8 mouse cellular contexts compared by ENCODE assay signal in genomic region chr19:10690336-10690735, GRCm38 (mm10). TPM values are rescaled to one million over a fixed set of nuclear protein-coding genes. Genes with fewer than 3 reads are reported as not detected.
DNase-seq lines count a peak whose midpoint lies in the region; ATAC-seq and TF ChIP-seq lines count a peak whose summit lies in the region.

No protein-coding gene starts in this region.

- no peak for TF ChIP-seq CTCF in liver, adult 2 months (IDR thresholded peaks at IDR 0.05; ENCODE audit: low read depth, low read length)
- no peak for TF ChIP-seq CTCF in thymus, adult 2 months (IDR thresholded peaks at IDR 0.05; ENCODE audit: borderline replicate concordance, control insufficient read depth, extremely low read depth, insufficient read depth, low read length, poor library complexity)

- no peak overlapping the region for H3K4me3 ChIP-seq in liver, adult 2 months (ENCODE audit: insufficient read depth, low read depth, low read length)
- peak overlapping the region; percentile 76; the same call in 1 of the 2 replicates for H3K4me3 ChIP-seq in forebrain, embryonic 13.5 days
- H3K4me3 ChIP-seq in intestine, embryonic 15.5 days (replicated peaks) = peak overlapping the region; percentile 76; the same call in 1 of the 2 replicates
- H3K4me3 ChIP-seq in thymus, adult 2 months (ENCODE audit: control insufficient read depth, insufficient read depth, low read length) = no peak overlapping the region

- TF ChIP-seq POLR2A in liver, adult 2 months (IDR thresholded peaks at IDR 0.05; ENCODE audit: extremely low read depth, insufficient read depth, low read length) = no peak
- no peak for TF ChIP-seq POLR2A in thymus, adult 2 months (IDR thresholded peaks at IDR 0.05; ENCODE audit: control insufficient read depth, extremely low read depth, insufficient read depth, low read length, poor library complexity)

- no peaks in the 10 kb centered on the region for H3K36me3 ChIP-seq in liver, adult 2 months (ENCODE audit: control insufficient read depth, insufficient read depth, low read length)
- no peaks in the 10 kb centered on the region for H3K36me3 ChIP-seq in forebrain, embryonic 13.5 days (ENCODE audit: poor library complexity, severe bottlenecking)
- no peaks in the 10 kb centered on the region for H3K36me3 ChIP-seq in intestine, embryonic 15.5 days
- H3K36me3 ChIP-seq in thymus, adult 2 months (ENCODE audit: control insufficient read depth, insufficient read depth, low read length) = no peaks in the 10 kb centered on the region

- ATAC-seq in forebrain, embryonic 13.5 days = no peak
- no peak for ATAC-seq in intestine, embryonic 15.5 days

- peaks cover 23% of the 10 kb centered on the region for H3K4me1 ChIP-seq in liver, adult 2 months (ENCODE audit: control insufficient read depth, insufficient read depth, low read length)
- peaks cover 40% of the 10 kb centered on the region for H3K4me1 ChIP-seq in forebrain, embryonic 13.5 days
- H3K4me1 ChIP-seq in intestine, embryonic 15.5 days (replicated peaks) = peaks cover 24% of the 10 kb centered on the region
- H3K4me1 ChIP-seq in thymus, adult 2 months (replicated peaks; ENCODE audit: control insufficient read depth, insufficient read depth, low read length) = peaks cover 17% of the 10 kb centered on the region

- WGBS in liver, adult 2 months = 55% methylated on average over 3 of the region's 3 CpGs
- WGBS in forebrain, embryonic 13.5 days = 86% methylated on average over 3 of the region's 3 CpGs
- 54% methylated on average over 3 of the region's 3 CpGs for WGBS in intestine, embryonic 15.5 days
- 87% methylated on average over 3 of the region's 3 CpGs for WGBS in thymus, adult 2 months

- DNase-seq in liver, adult 2 months (ENCODE audit: extremely low read depth, low read depth, low spot score) = peak; percentile 61
- DNase-seq in liver = no peak
- peak; percentile 26 for DNase-seq in lung, postnatal 14 days
- DNase-seq in spleen, postnatal 36 days (ENCODE audit: low spot score in 2 of 2) = no peak
- no peak for DNase-seq in frontal cortex, postnatal 14 days (ENCODE audit: low spot score in 2 of 2)
- DNase-seq in thymus, adult 2 months = no peak

- no peaks in the 10 kb centered on the region for H3K27me3 ChIP-seq in liver, adult 2 months (ENCODE audit: control insufficient read depth, insufficient read depth, low read length)
- H3K27me3 ChIP-seq in forebrain, embryonic 13.5 days = no peaks in the 10 kb centered on the region
- H3K27me3 ChIP-seq in intestine, embryonic 15.5 days (replicated peaks) = no peaks in the 10 kb centered on the region
- H3K27me3 ChIP-seq in thymus, adult 2 months (ENCODE audit: control insufficient read depth, insufficient read depth, low read length) = no peaks in the 10 kb centered on the region

- peak overlapping the region; percentile 84 for H3K4me2 ChIP-seq in forebrain, embryonic 13.5 days
- H3K4me2 ChIP-seq in intestine, embryonic 15.5 days (replicated peaks) = peak overlapping the region; percentile 67

- H3K27ac ChIP-seq in liver, adult 2 months (replicated peaks; ENCODE audit: insufficient read depth, low read depth, low read length) = peak overlapping the region; percentile 89
- H3K27ac ChIP-seq in forebrain, embryonic 13.5 days = no peak overlapping the region
- peak overlapping the region; percentile 96 for H3K27ac ChIP-seq in intestine, embryonic 15.5 days
- no peak overlapping the region for H3K27ac ChIP-seq in thymus, adult 2 months (ENCODE audit: control insufficient read depth, insufficient read depth, low read length)

- H3K9me3 ChIP-seq in forebrain, embryonic 13.5 days (replicated peaks) = no peaks in the 10 kb centered on the region
- no peaks in the 10 kb centered on the region for H3K9me3 ChIP-seq in intestine, embryonic 15.5 days

- H3K79me2 ChIP-seq in liver, adult 2 months (ENCODE audit: control insufficient read depth, insufficient read depth, low read length) = peaks cover 31% of the 10 kb centered on the region

- no peak overlapping the region for H3K9ac ChIP-seq in liver, adult 2 months (ENCODE audit: low read depth, low read length)
- peak overlapping the region; percentile 86 for H3K9ac ChIP-seq in forebrain, embryonic 13.5 days
- H3K9ac ChIP-seq in intestine, embryonic 15.5 days = no peak overlapping the region

RNA-seq across cellular contexts. Expression of gene Vps37c, which starts 1.8 kb away (rescaled TPM):
- 2.9 and 3.0 TPM in 2 replicates for total RNA-seq in liver, adult 2 months (2014; rRNA removed)
- 13.1 and 18.1 TPM in 2 replicates for polyA plus RNA-seq in liver, adult 2 months (2012; rRNA removed)
- 32.1 and 33.3 TPM in 2 replicates for polyA plus RNA-seq in forebrain, embryonic 13.5 days (2015; fragmentation: Nextera tagmentation; extraction: Ambion mirVana)
- 28.1 and 28.7 TPM in 2 replicates for polyA plus RNA-seq in intestine, embryonic 15.5 days (2015; fragmentation: Nextera tagmentation; extraction: Ambion mirVana)
- polyA plus RNA-seq in thymus, adult 2 months (2012; rRNA removed) = 38.2 and 40.4 TPM in 2 replicates

RNA-seq across cellular contexts. Expression of gene Pga5, which starts 12.5 kb away (rescaled TPM):
- total RNA-seq in liver, adult 2 months (2014; rRNA removed) = not detected in 2 replicates
- polyA plus RNA-seq in liver, adult 2 months (2012; rRNA removed) = 0.14 TPM in 1 of 2 replicates, not detected in the other
- not detected in 2 replicates for polyA plus RNA-seq in forebrain, embryonic 13.5 days (2015; fragmentation: Nextera tagmentation; extraction: Ambion mirVana)
- 0.39 and 0.61 TPM in 2 replicates for polyA plus RNA-seq in intestine, embryonic 15.5 days (2015; fragmentation: Nextera tagmentation; extraction: Ambion mirVana)
- polyA plus RNA-seq in thymus, adult 2 months (2012; rRNA removed) = 0.46 and 0.59 TPM in 2 replicates

RNA-seq across cellular contexts. Expression of gene Cd5, which starts 48.5 kb away (rescaled TPM):
- total RNA-seq in liver, adult 2 months (2014; rRNA removed) = 0.13 and 0.28 TPM in 2 replicates
- polyA plus RNA-seq in liver, adult 2 months (2012; rRNA removed) = 0.17 and 0.49 TPM in 2 replicates
- polyA plus RNA-seq in forebrain, embryonic 13.5 days (2015; fragmentation: Nextera tagmentation; extraction: Ambion mirVana) = 0.26 TPM in 1 of 2 replicates, not detected in the other
- polyA plus RNA-seq in intestine, embryonic 15.5 days (2015; fragmentation: Nextera tagmentation; extraction: Ambion mirVana) = 0.10 and 0.13 TPM in 2 replicates
- polyA plus RNA-seq in thymus, adult 2 months (2012; rRNA removed) = 250 and 282 TPM in 2 replicates

RNA-seq across cellular contexts. Expression of gene Vwce, which starts 56.3 kb away (rescaled TPM):
- 4.5 and 6.2 TPM in 2 replicates for total RNA-seq in liver, adult 2 months (2014; rRNA removed)
- 24.8 and 30.7 TPM in 2 replicates for polyA plus RNA-seq in liver, adult 2 months (2012; rRNA removed)
- 0.27 and 0.91 TPM in 2 replicates for polyA plus RNA-seq in forebrain, embryonic 13.5 days (2015; fragmentation: Nextera tagmentation; extraction: Ambion mirVana)
- polyA plus RNA-seq in intestine, embryonic 15.5 days (2015; fragmentation: Nextera tagmentation; extraction: Ambion mirVana) = 3.4 and 4.8 TPM in 2 replicates
- 3.1 and 4.7 TPM in 2 replicates for polyA plus RNA-seq in thymus, adult 2 months (2012; rRNA removed)

Comparison
In these comparisons a context has a peak if more than half of its experiments do, and no peak if none do; other contexts are left out.
1. DNase-seq: peak in liver, adult 2 months (single experiment) and lung, postnatal 14 days (single experiment); none in liver (single experiment), spleen, postnatal 36 days (0 of 2), frontal cortex, postnatal 14 days (0 of 2) and thymus, adult 2 months (single experiment).
2. H3K27ac ChIP-seq: peak in liver, adult 2 months (single experiment) and intestine, embryonic 15.5 days (single experiment); none in forebrain, embryonic 13.5 days (single experiment) and thymus, adult 2 months (single experiment).
3. H3K4me3 ChIP-seq: peak in forebrain, embryonic 13.5 days (single experiment) and intestine, embryonic 15.5 days (single experiment); none in liver, adult 2 months (single experiment) and thymus, adult 2 months (single experiment).
4. RNA of gene Cd5, which starts 48.5 kb away (polyA plus RNA-seq): 250 to 282 TPM in thymus, adult 2 months; 0.17 to 0.49 TPM in liver, adult 2 months, 0.10 to 0.13 TPM in intestine, embryonic 15.5 days and 0.26 TPM in forebrain, embryonic 13.5 days; every median in the first group is over 100 times any median in the second.